Mouse (Mus musculus) neural tube, embryonic 15.5 days (tissue): ENCODE data around the gene Washc1. TPM values are rescaled to one million over a fixed set of nuclear protein-coding genes. Genes with fewer than 3 reads are reported as not detected.

Source experiments
- ATAC-seq: fragments of 200-750 bp; cut with Nextera tagmentation; 2 replicates; pipeline ENCODE4 v1.8.0; 2017; ENCODE audit warnings: mild to moderate bottlenecking, moderate TSS enrichment, moderate library complexity; ENCODE audit not compliant: low FRiP score
- H3K27ac ChIP-seq: fragments of 300-500 bp; sonication (generic); replicated peaks from 2 replicates; pipeline ENCODE4 v1.5.1; 2015; ENCODE audit warnings: mild to moderate bottlenecking, inconsistent platforms
- H3K27me3 ChIP-seq: fragments of 300-500 bp; sonication (generic); replicated peaks from 2 replicates; pipeline ENCODE4 v1.6.1; 2015; ENCODE audit warnings: inconsistent platforms
- H3K36me3 ChIP-seq: fragments of 300-500 bp; sonication (generic); 2 replicates; pipeline ENCODE4 v1.6.1; 2015; ENCODE audit warnings: inconsistent platforms
- H3K4me1 ChIP-seq: fragments of 300-500 bp; sonication (generic); 2 replicates; pipeline ENCODE4 v1.6.1; 2015; ENCODE audit warnings: inconsistent platforms
- H3K4me2 ChIP-seq: fragments of 300-500 bp; sonication (generic); 2 replicates; pipeline ENCODE4 v1.6.1; 2015; ENCODE audit warnings: inconsistent platforms, mild to moderate bottlenecking, moderate library complexity
- H3K4me3 ChIP-seq: fragments of 300-500 bp; sonication (generic); replicated peaks from 2 replicates; pipeline ENCODE4 v1.5.1; 2015; ENCODE audit warnings: mild to moderate bottlenecking, inconsistent platforms
- H3K9ac ChIP-seq: fragments of 300-500 bp; sonication (generic); replicated peaks from 2 replicates; pipeline ENCODE4 v1.6.1; 2015; ENCODE audit warnings: mild to moderate bottlenecking, inconsistent platforms
- H3K9me3 ChIP-seq: fragments of 300-500 bp; sonication (generic); replicated peaks from 2 replicates; pipeline ENCODE4 v1.6.1; 2016; ENCODE audit warnings: inconsistent platforms
- WGBS: fragments of 180-500 bp; shearing (Covaris S2); methylation state at CpG from one replicate; pipeline ENCODE4 v1.1.7; 2015; ENCODE audit warnings: mixed read lengths; 5-methylcytosine and 5-hydroxymethylcytosine counted together
- polyA plus RNA-seq: library from polyadenylated mRNA; unstranded; fragments of >200 nt; fragmentation: Nextera tagmentation; extraction: Ambion mirVana; gene quantifications from 2 replicates; pipeline ENCODE4 v1.2.1, GENCODE M21; 2015

The Washc1 gene
- polyA plus RNA-seq, 1 experiment from 2014 or later, result 48.4 TPM

DNA sequence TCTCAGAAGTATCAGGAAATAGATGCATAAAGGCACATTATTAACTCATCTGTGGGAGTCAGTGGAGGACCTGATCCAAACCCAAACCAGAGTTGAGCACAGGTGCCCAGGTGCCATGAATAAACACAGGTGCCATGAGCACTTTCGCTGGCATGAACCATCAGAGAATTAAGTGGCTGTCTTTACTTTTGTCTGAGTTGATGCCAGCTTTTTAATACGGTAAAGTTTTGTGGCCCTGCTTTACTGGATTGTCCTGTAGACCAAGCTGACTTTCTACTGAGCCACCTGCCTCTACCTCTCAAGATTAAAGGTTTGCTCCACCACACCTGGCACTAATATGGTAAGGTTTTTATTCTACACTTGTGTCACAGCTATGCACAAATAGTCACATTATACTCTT is 19.3 kb upstream of the Washc1 start:
- Histone ChIP-seq H3K27ac (no peak overlapping the region), H3K27me3 (no peaks in the 10 kb centered on the region), H3K9ac (no peak overlapping the region), H3K4me3 (no peak overlapping the region), H3K4me2 (no peak overlapping the region), H3K9me3 (no peaks in the 10 kb centered on the region), H3K36me3 (peaks cover 17% of the 10 kb centered on the region), H3K4me1 (no peaks in the 10 kb centered on the region)
- no peak for ATAC-seq
- 94% methylated on average over 2 of the region's 2 CpGs for WGBS

DNA sequence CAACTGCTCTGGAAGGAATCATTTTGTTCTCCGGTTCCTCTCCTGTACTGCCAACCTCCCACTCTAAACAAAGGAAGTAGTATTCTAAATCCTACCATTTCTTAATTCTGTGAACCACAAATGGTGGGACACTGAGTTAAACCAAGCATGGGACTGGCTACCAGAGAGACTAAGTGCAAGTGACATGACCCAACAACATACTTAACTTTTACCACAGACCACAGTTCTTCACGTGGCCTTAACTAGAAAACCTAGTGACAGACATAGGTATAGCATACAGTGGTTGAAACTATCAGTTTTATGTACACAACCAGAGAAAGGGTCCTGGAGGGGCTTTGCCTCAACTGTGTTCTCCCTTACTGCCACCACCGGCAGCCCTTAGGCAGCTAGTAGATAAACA is 18.7 kb upstream of the Washc1 start:
- no peak overlapping the region for H3K4me3 ChIP-seq
- no peak overlapping the region for H3K9ac ChIP-seq
- H3K27ac ChIP-seq, result no peak overlapping the region
- H3K36me3 ChIP-seq, result peaks cover 13% of the 10 kb centered on the region
- H3K27me3 ChIP-seq, result no peaks in the 10 kb centered on the region
- WGBS, result 86% methylated on average over 3 of the region's 3 CpGs
- no peak overlapping the region for H3K4me2 ChIP-seq
- H3K9me3 ChIP-seq, result no peaks in the 10 kb centered on the region
- ATAC-seq, result no peak
- H3K4me1 ChIP-seq, result no peaks in the 10 kb centered on the region; the same call in 1 of the 2 replicates

DNA sequence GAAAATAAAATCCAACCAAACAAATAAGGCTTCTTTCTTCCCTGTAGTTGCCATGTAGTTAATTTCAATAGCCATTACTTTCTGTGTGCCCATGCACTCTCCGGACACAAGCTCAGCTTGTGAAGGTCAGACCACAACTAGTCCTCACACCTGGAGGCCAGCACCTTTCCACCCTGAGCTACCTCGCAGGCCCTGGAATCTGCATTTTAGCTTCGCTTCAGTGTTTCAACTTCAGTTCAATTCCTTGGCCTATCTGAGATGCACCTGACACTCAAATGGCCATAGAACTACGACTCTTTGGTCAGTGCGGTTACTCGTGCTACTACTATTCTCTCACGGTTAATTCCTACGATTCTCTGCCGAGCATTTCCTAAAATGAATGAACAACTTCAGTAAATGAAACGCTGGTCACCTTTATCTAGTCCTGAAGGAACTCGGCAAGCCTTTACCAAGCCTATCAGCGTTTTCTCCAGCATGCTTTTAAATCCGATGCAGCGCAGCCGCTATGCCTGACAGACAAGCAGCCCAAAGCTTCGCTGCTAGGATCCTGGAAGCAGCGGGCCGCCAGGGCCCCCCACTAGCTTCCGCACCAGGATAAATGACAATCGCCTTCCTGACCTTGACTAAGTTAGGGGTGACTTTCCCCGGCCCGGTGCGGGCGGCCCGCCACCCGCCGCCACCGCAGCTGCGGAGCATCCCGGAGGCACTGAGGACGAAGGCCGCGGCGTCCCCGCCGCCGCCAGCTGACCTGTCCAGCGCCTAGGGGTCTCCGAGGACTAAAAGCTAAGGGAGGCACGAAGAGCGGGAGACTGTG is 10.6 kb upstream of the Washc1 start:
- ATAC-seq, result no peak
- Histone ChIP-seq H3K27ac (peak overlapping the region; percentile 97), H3K36me3 (no peaks in the 10 kb centered on the region), H3K4me2 (peak overlapping the region; percentile 89), H3K4me3 (peak overlapping the region; percentile 94), H3K27me3 (no peaks in the 10 kb centered on the region), H3K9me3 (no peaks in the 10 kb centered on the region), H3K9ac (peak overlapping the region; percentile 97), H3K4me1 (peaks cover 22% of the 10 kb centered on the region)
- under 1% methylated on average over 41 of the region's 41 CpGs for WGBS

DNA sequence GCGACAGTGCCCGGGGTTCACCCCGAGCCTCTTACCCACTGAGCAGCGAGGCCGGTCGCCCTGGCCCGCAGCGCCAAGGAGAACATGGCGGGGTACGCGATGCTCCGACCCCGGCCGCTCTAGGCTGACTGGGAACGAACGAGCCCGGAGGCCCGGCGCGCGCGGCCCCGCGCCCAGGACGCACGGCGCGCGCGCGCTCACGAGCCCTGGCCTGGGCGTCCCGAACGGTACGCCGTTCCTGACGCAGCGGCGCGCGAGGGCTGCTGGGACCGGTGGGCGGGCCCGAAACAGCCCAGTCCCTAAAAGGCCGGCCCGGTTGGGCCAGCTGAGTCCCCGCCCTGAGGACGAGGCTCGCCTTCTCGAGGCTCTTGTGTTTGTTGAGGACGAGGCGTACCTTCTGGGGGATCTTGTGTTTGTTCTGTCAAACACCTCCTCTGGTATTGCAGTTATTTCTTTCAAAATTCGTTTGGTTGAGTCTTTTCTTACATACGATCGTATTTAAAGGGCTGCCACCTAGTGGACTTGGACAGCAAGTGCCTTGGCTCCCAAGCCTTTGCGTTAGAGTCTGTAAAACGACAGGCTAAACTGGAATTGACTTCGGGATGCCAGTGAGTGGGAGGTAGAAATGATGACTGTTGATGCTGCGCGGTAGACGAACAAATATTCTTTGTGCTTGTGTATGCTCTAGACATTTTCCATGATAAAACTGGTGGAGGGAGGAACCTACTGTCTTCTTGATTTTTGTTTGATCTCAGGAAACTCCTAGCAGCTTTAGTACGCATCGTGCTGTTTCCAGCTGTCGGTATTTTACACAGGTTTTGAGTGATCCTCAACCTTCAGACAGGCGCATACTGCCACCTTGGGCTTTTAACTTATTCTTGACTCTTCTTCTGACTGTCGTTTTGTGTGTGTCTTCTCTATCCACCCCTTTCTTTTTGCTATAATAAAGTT is 9.7 kb upstream of the Washc1 start, which contains the start of gene Ndufv2:
Ndufv2 (minus strand) TSS at position 180 of the 951 bp plus-strand sequence.
- Histone ChIP-seq H3K4me1 (peaks cover 22% of the 10 kb centered on the region), H3K36me3 (no peaks in the 10 kb centered on the region), H3K27me3 (no peaks in the 10 kb centered on the region), H3K9ac (peak within 1 kb of the TSS; percentile 97), H3K27ac (peak within 1 kb of the TSS; percentile 97), H3K4me3 (peak within 1 kb of the TSS; percentile 94), H3K9me3 (no peaks in the 10 kb centered on the region), H3K4me2 (peak within 1 kb of the TSS; percentile 89)
- peak; percentile 98 for ATAC-seq
- under 1% methylated on average over 63 of the region's 67 CpGs for WGBS

DNA sequence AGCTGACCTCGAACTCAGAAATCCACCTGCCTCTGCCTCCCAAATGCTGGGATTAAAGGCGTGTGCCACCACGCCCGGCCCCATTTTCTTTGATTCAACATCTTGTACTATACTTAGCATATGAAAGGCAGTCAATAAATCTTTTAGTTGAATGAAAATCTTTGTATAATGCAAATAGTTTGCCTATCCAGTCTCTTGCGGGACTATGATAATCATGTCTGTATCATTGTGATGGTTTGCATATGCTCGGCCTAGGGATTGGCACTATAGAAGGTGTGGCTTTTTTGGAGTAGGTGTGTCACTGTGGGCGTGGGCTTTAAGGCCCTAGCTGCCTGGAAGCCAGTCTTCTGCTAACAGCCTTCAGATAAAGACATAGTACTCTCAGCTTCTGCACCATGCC is 7.3 kb upstream of the Washc1 start:
- Histone ChIP-seq H3K27me3 (no peaks in the 10 kb centered on the region), H3K36me3 (no peaks in the 10 kb centered on the region), H3K4me1 (peaks cover 17% of the 10 kb centered on the region), H3K9me3 (no peaks in the 10 kb centered on the region), H3K4me3 (no peak overlapping the region), H3K9ac (no peak overlapping the region), H3K27ac (no peak overlapping the region), H3K4me2 (no peak overlapping the region)
- 83% methylated on average over 7 of the region's 7 CpGs for WGBS
- no peak for ATAC-seq

DNA sequence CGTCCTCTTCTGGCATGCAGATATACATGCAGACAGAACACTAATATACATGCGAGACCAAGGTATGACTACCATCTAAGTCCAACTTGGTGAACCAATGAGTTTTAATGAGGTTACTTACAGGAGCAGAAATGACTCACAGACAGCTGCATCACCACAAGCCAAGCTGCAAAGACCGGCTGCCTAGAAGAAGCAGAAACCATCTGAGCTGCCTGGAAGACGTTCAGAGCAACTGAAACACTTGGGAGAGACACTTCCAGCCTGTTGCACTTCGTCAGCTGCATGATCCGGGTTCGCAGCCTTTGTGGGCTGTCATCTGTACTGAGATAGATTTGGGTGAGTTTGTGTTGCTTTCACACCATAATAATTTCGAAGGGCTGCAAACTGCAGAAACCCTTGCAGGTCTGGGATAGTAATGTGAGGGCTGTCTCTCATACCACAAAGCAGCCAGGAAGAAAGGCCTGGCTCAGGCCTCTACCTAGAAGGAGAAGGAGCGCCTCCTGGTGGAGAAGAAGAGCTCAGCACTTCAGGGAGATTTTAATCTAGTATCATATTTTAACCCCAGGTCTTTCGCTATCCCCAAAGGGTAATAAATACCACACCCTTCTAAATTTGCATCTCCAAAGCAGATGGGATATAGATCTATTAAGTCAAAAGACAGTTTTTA is 4.6 kb upstream of the Washc1 start:
- peaks cover 14% of the 10 kb centered on the region; the same call in 1 of the 2 replicates for H3K4me1 ChIP-seq
- WGBS, result 57% methylated on average over 10 of the region's 10 CpGs
- no peaks in the 10 kb centered on the region for H3K9me3 ChIP-seq
- ATAC-seq, result no peak
- H3K9ac ChIP-seq, result no peak overlapping the region
- no peaks in the 10 kb centered on the region for H3K27me3 ChIP-seq
- no peak overlapping the region for H3K4me3 ChIP-seq
- no peaks in the 10 kb centered on the region for H3K36me3 ChIP-seq
- no peak overlapping the region for H3K27ac ChIP-seq
- H3K4me2 ChIP-seq, result no peak overlapping the region

DNA sequence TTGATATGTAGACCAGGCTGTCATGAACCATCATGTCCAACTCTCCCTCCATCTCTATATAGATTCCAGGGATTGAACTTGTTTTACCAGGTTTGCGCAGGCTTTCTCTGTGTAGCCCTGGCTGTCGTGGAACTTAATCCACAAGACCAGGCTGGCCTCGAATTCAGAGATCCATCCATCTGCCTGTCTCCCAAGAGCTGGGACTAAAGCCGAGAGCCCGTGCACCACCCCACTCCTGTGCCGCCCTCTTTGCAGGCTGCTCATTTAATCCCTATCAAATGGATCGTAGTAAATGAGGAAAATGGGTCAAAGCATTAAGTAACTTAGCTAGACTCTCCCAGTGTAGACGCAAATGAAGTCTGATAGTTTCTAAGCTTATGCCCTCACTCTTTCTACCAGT is 3.9 kb upstream of the Washc1 start:
- no peaks in the 10 kb centered on the region for H3K36me3 ChIP-seq
- H3K27me3 ChIP-seq, result no peaks in the 10 kb centered on the region
- no peaks in the 10 kb centered on the region for H3K9me3 ChIP-seq
- no peak overlapping the region for H3K4me2 ChIP-seq
- H3K4me1 ChIP-seq, result peaks cover 15% of the 10 kb centered on the region
- no peak overlapping the region for H3K9ac ChIP-seq
- no peak overlapping the region for H3K27ac ChIP-seq
- WGBS, result 77% methylated on average over 8 of the region's 8 CpGs
- ATAC-seq, result no peak
- no peak overlapping the region for H3K4me3 ChIP-seq

DNA sequence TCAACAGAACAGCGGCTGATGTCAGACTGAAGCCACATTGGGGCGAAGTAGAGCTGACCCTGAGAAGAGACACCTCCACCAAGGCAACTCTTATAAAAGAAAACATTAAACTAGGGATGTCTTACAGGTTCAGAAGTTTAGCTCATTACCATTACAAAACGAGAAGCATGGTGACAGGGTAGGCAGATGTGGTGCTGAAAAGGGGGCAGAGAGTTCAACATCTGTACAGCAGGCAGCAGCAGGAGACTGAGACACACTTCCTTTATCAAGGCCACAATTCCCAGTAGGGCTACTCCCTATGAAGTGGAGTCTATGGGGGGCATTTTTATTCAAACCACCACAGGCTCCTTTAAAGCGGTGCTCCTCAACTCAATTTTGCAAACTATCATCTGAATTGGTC is 3.1 kb upstream of the Washc1 start:
- no peaks in the 10 kb centered on the region for H3K27me3 ChIP-seq
- ATAC-seq, result no peak
- WGBS, result 84% methylated on average over 4 of the region's 4 CpGs
- no peak overlapping the region for H3K4me3 ChIP-seq
- H3K4me1 ChIP-seq, result peaks cover 19% of the 10 kb centered on the region
- no peak overlapping the region for H3K9ac ChIP-seq
- no peaks in the 10 kb centered on the region for H3K9me3 ChIP-seq
- no peak overlapping the region for H3K27ac ChIP-seq
- no peaks in the 10 kb centered on the region for H3K36me3 ChIP-seq
- no peak overlapping the region for H3K4me2 ChIP-seq

DNA sequence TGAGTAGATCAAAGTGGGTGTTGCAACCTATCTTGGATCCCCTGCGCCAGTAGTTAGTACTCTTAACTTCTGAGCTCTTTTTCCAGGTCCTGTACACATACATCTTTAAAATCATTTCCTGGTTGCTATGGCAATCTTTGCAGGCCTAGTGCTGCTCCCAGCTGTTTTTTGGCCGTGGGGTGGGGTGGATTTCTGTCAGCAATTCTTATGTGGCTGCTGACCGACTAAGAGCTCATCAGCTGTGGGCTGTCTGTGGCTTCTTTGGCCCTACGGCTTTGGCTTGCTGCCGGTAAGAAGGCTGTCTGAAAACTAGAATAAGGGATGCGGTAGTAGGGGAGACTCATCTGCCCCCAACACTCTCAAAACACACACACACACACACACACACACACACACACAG is 599 bp upstream of the Washc1 start:
- WGBS, result 55% methylated on average over 6 of the region's 6 CpGs
- H3K27ac ChIP-seq, result 0 out of 2 replicates have a peak overlapping the region, but pooled peaks have one; percentile 62
- no peak for ATAC-seq

DNA sequence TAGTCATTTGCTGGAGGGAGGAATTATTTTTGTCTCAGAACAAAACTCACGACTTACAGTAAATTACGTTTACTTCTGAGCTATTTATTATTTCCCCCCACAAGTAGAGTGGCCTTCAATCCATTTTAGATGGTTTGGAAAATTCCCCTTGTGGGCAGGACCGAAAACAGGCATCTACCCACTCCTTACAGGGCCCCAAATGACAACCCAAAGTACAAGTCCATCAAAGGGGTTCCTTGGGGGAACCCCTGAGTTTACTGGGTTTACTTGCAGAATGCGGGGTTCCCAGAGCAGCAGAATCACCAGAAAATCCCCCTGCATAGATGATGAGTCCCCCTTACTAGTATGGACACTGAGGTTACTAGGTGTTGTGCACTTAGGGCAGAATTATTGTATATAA is 821 bp downstream of the Washc1 start:
- Histone ChIP-seq H3K4me3 (peak overlapping the region; percentile 94), H3K27ac (0 out of 2 replicates have a peak overlapping the region, but pooled peaks have one; percentile 80), H3K27me3 (no peaks in the 10 kb centered on the region), H3K36me3 (peaks cover 37% of the 10 kb centered on the region), H3K4me1 (peaks cover 19% of the 10 kb centered on the region), H3K9me3 (no peaks in the 10 kb centered on the region), H3K4me2 (peak overlapping the region; percentile 61), H3K9ac (peak overlapping the region; percentile 79)
- ATAC-seq, result no peak
- WGBS, result 52% methylated on average over 4 of the region's 4 CpGs

More for the DNA sequence above, 599 bp upstream of the Washc1 start:
- Histone ChIP-seq H3K9ac (peak overlapping the region; percentile 33; the same call in 1 of the 2 replicates), H3K9me3 (no peaks in the 10 kb centered on the region), H3K4me2 (peak overlapping the region; percentile 61), H3K4me1 (peaks cover 19% of the 10 kb centered on the region), H3K4me3 (peak overlapping the region; percentile 94), H3K27me3 (no peaks in the 10 kb centered on the region), H3K36me3 (peaks cover 23% of the 10 kb centered on the region)

DNA sequence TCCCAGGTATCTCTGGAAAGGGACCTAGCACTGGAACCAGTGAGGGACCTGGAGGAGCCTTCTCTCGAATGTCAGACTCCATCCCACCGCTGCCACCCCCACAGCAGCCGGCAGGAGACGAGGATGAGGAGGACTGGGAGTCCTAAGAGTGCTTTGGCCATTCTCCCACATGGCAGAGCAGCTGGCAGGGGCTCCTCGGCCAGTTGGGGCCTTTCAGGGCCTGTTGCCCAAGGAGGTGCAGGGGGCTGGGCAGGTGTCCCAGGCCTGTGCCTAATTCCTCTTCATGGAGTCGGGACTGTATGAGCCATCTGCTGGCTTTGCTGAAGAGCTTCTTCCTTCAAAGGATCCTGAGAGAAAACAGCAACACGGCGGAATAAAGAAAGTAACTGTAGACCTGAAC is 7.6 kb downstream of the Washc1 start:
- Histone ChIP-seq H3K36me3 (peaks cover 65% of the 10 kb centered on the region), H3K9ac (no peak overlapping the region), H3K27me3 (no peaks in the 10 kb centered on the region), H3K4me3 (no peak overlapping the region), H3K27ac (no peak overlapping the region), H3K4me2 (no peak overlapping the region), H3K4me1 (peaks cover 5% of the 10 kb centered on the region; the same call in 1 of the 2 replicates), H3K9me3 (no peaks in the 10 kb centered on the region)
- WGBS, result 86% methylated on average over 8 of the region's 8 CpGs
- no peak for ATAC-seq
